Mouse (Mus musculus): ENCODE measurements around the gene Usp6nl. TPM values are rescaled to one million over a fixed set of nuclear protein-coding genes. Genes with fewer than 3 reads are reported as not detected.

Gene Usp6nl
- total RNA-seq, 1 experiment from 2014 or later, result 24.0 TPM

- ATAC-seq (replicated peaks; ENCODE audit: low read depth, poor library complexity, severe bottlenecking), result no peak
Observed at GRCm38 (mm10) chr2:6490076-6490475, 167.6 kb downstream of the Usp6nl start.

DNA sequence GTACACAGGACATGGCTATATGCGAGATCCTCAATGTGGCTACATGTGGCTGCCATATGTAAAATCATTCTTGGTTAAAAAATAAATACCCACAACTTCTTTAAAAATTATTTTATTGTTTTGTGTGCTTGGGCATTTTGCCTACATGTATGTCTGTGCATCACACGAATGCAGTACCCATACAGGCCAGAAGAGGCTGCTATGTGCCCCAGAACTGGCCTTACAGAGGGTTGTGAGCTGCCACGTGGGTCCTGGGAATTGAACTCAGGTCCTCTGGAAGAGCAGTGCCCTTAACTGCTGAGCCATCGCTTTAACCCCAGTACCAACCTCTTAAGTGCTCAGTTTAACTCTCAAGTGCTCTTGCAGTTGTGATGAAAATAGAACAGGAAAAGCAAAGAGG is 168.4 kb downstream of the Usp6nl start:
- no peak for ATAC-seq (replicated peaks; ENCODE audit: low read depth, poor library complexity, severe bottlenecking)

GRCm38 (mm10) chr2:6493886-6494285 is 171.4 kb downstream of the Usp6nl start:
- peak; percentile 68 for ATAC-seq (replicated peaks; ENCODE audit: low read depth, poor library complexity, severe bottlenecking)

Other genes starting within 250 kb of the Usp6nl start
- gene Proser2, start 192.5 kb upstream of the Usp6nl start, total RNA-seq (2017), result 0.64 and 1.0 TPM in 2 replicates
- 0.78 TPM in 1 of 2 replicates, not detected in the other for gene Echdc3, start 109.6 kb upstream of the Usp6nl start, total RNA-seq (2017)